Mouse (Mus musculus) liver, embryonic 12.5 days (tissue): ENCODE data around the gene Tmem265. TPM values are rescaled to one million over a fixed set of nuclear protein-coding genes. Genes with fewer than 3 reads are reported as not detected.

Experiments used
- ATAC-seq: fragments of 200-750 bp; cut with Nextera tagmentation; 2 replicates; pipeline ENCODE4 v1.8.0; 2017; ENCODE audit warnings: moderate number of reproducible peaks, mild to moderate bottlenecking, moderate library complexity
- H3K27ac ChIP-seq: fragments of 300-500 bp; sonication (generic); 2 replicates; pipeline ENCODE4 v1.5.1; 2016; ENCODE audit warnings: mild to moderate bottlenecking
- H3K27me3 ChIP-seq: fragments of 300-500 bp; sonication (generic); replicated peaks from 2 replicates; pipeline ENCODE4 v1.6.1; 2016; ENCODE audit warnings: mild to moderate bottlenecking, moderate library complexity
- H3K36me3 ChIP-seq: fragments of 300-500 bp; sonication (generic); 2 replicates; pipeline ENCODE4 v1.6.1; 2016; ENCODE audit warnings: mild to moderate bottlenecking, moderate library complexity
- H3K4me1 ChIP-seq: fragments of 300-500 bp; sonication (generic); 2 replicates; pipeline ENCODE4 v1.6.1; 2016
- H3K4me2 ChIP-seq: fragments of 300-500 bp; sonication (generic); 2 replicates; pipeline ENCODE4 v1.6.1; 2016; ENCODE audit warnings: mild to moderate bottlenecking, moderate library complexity
- H3K4me3 ChIP-seq: fragments of 300-500 bp; sonication (generic); 2 replicates; pipeline ENCODE4 v1.5.1; 2016; ENCODE audit warnings: mild to moderate bottlenecking, moderate library complexity
- H3K9ac ChIP-seq: fragments of 300-500 bp; sonication (generic); 2 replicates; pipeline ENCODE4 v1.6.1; 2016; ENCODE audit warnings: mild to moderate bottlenecking, moderate library complexity
- H3K9me3 ChIP-seq: fragments of 300-500 bp; sonication (generic); replicated peaks from 2 replicates; pipeline ENCODE4 v1.6.1; 2016; ENCODE audit warnings: mild to moderate bottlenecking, moderate library complexity
- WGBS: fragments of 180-500 bp; shearing (Covaris S2); methylation state at CpG from one replicate; pipeline ENCODE4 v1.1.7; 2016; ENCODE audit not compliant: insufficient replicate concordance; 5-methylcytosine and 5-hydroxymethylcytosine counted together
- polyA plus RNA-seq: library from polyadenylated mRNA; unstranded; fragments of >200 nt; fragmentation: Nextera tagmentation; extraction: Ambion mirVana; gene quantifications from 2 replicates; pipeline ENCODE4 v1.2.1, GENCODE M21; 2016

Tmem265 gene
- polyA plus RNA-seq, 1 experiment from 2014 or later = 1.7 TPM

GRCm38 (mm10) chr7:127564381-127565150 is 3.4 kb downstream of the Tmem265 start:
- Histone ChIP-seq H3K27me3 (no peaks in the 10 kb centered on the region), H3K9me3 (no peaks in the 10 kb centered on the region), H3K27ac (no peak overlapping the region), H3K9ac (no peak overlapping the region), H3K4me2 (no peak overlapping the region), H3K4me1 (no peaks in the 10 kb centered on the region), H3K4me3 (no peak overlapping the region), H3K36me3 (peaks cover 77% of the 10 kb centered on the region)
- WGBS = 87% methylated on average over 6 of the region's 6 CpGs
- no peak for ATAC-seq

DNA sequence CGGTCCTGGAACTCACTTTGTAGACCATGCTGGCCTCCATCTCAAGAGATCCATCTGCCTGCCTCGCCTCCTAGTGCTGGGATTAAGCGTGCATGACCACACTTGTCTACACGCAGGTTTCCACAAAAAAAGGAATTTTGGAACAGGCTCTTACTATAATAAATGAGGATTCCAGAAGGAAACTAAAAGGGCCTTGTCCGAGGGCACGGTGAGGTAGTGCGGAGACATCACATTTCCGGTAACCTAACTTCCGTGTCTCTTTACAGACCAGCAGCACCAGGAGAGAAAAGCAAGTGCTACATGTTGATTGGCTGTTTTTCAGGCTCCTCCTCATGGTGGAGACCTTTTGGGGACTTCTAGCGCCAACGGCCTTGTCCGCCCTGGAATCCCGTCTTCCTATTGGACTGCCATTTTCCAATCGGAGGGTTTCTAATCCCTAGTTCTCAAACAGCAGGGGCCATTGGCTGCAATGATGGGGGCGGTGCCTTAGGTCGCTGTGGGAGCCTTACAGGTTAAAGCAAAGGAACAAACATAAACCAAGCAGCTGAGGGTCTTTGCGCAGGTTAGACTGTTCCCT is 11.8 kb downstream of the Tmem265 start, which contains the start of gene Phkg2:
Phkg2 (plus strand) TSS at position 446 of the 577 bp plus-strand sequence.
- H3K27me3 ChIP-seq = no peaks in the 10 kb centered on the region
- ATAC-seq = peak; percentile 97
- peak within 1 kb of the TSS; percentile 75 for H3K4me3 ChIP-seq
- peak within 1 kb of the TSS; percentile 75 for H3K27ac ChIP-seq
- no peaks in the 10 kb centered on the region for H3K9me3 ChIP-seq
- H3K4me2 ChIP-seq = peak within 1 kb of the TSS; percentile 85
- H3K9ac ChIP-seq = peak within 1 kb of the TSS; percentile 81
- peaks cover 25% of the 10 kb centered on the region for H3K36me3 ChIP-seq
- under 1% methylated on average over 17 of the region's 17 CpGs for WGBS
- peaks cover 26% of the 10 kb centered on the region for H3K4me1 ChIP-seq

- ATAC-seq = peak; percentile 48
- peak overlapping the region; percentile 81 for H3K9ac ChIP-seq
- peak overlapping the region; percentile 75 for H3K4me3 ChIP-seq
- peaks cover 26% of the 10 kb centered on the region for H3K4me1 ChIP-seq
- no peaks in the 10 kb centered on the region for H3K9me3 ChIP-seq
- peak overlapping the region; percentile 85 for H3K4me2 ChIP-seq
- WGBS = under 1% methylated on average over 14 of the region's 28 CpGs
- peaks cover 31% of the 10 kb centered on the region for H3K36me3 ChIP-seq
- no peaks in the 10 kb centered on the region for H3K27me3 ChIP-seq
- peak overlapping the region; percentile 64 for H3K27ac ChIP-seq
Observed at GRCm38 (mm10) chr7:127573503-127574008, 12.4 kb downstream of the Tmem265 start.

DNA sequence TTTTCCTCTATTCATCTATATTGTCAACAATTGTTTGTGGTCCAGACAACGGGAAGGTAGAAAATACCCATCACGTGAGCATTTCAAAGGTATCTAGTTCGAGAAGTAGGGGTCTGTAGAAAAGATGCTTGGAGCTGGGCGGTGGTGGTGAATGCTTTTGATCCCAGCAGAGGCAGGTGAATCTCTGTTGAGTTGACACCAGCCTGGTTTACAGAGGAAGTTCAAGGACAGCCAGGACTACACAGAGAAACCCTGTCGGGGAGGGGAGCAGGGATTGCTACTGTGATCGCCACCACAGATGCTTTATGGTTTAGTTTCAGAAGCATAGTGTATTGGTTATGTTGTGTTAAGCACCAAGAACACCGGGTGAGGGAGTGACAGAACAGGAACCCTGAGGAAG is 12.9 kb downstream of the Tmem265 start:
- peak overlapping the region; percentile 75 for H3K4me3 ChIP-seq
- peak overlapping the region; percentile 85 for H3K4me2 ChIP-seq
- peaks cover 26% of the 10 kb centered on the region for H3K4me1 ChIP-seq
- no peak for ATAC-seq
- peaks cover 30% of the 10 kb centered on the region for H3K36me3 ChIP-seq
- peak overlapping the region; percentile 81 for H3K9ac ChIP-seq
- no peaks in the 10 kb centered on the region for H3K9me3 ChIP-seq
- 15% methylated on average over 7 of the region's 7 CpGs for WGBS
- peak overlapping the region; percentile 19; the same call in 1 of the 2 replicates for H3K27ac ChIP-seq
- no peaks in the 10 kb centered on the region for H3K27me3 ChIP-seq

DNA sequence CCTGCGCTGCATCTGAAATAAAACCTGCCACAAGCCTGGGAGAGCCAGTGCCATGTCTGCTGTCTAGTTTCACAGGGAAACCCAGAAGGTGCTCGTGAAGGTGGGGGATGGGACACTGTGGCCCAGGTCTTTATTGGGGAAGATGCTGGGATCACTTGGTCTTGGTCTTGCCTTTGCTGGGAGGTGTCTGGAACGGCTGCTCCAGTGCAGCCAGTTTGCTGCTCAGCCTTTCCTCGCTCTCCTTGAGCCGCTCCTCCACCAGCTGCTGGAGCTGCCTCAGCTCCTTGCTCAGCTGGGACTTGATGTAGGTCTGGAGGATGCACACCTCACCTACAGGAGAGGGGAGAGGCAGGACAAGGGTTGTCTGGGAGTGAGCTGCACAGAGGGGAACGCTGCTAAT is 22.1 kb downstream of the Tmem265 start:
- Histone ChIP-seq H3K4me1 (peaks cover 37% of the 10 kb centered on the region), H3K4me2 (no peak overlapping the region), H3K27ac (no peak overlapping the region), H3K4me3 (no peak overlapping the region), H3K36me3 (peaks cover 67% of the 10 kb centered on the region), H3K9me3 (no peaks in the 10 kb centered on the region), H3K9ac (no peak overlapping the region), H3K27me3 (no peaks in the 10 kb centered on the region)
- no peak for ATAC-seq
- 90% methylated on average over 6 of the region's 6 CpGs for WGBS

- Histone ChIP-seq H3K27ac (peak overlapping the region; percentile 67), H3K9me3 (no peaks in the 10 kb centered on the region), H3K27me3 (no peaks in the 10 kb centered on the region), H3K36me3 (peaks cover 59% of the 10 kb centered on the region), H3K4me1 (peaks cover 48% of the 10 kb centered on the region), H3K4me3 (no peak overlapping the region), H3K9ac (0 out of 2 replicates have a peak overlapping the region, but pooled peaks have one; percentile 12), H3K4me2 (no peak overlapping the region)
- no peak for ATAC-seq
- WGBS = 88% methylated on average over 7 of the region's 7 CpGs
Observed at GRCm38 (mm10) chr7:127585031-127585430, 23.8 kb downstream of the Tmem265 start.

DNA sequence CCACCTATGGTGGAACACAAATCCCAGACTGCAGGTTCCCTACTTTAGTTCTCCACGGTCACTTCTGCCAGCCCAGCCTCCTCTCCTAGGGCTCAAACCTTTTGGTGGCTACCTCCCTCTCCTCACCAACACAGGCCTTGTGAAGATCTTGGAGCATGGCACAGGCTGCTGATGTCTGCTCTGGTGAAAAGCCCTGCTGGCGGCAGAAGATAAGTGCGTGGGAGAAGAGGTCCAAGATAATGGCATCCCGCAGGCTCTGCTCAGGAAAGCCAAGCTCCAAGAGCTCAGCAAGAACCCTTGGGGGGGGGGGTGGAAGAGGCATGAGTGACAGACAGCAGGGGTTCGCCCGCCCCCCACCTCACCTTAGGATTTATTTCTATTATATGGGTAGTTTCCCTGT is 25.0 kb downstream of the Tmem265 start:
- 54% methylated on average over 6 of the region's 6 CpGs for WGBS

DNA sequence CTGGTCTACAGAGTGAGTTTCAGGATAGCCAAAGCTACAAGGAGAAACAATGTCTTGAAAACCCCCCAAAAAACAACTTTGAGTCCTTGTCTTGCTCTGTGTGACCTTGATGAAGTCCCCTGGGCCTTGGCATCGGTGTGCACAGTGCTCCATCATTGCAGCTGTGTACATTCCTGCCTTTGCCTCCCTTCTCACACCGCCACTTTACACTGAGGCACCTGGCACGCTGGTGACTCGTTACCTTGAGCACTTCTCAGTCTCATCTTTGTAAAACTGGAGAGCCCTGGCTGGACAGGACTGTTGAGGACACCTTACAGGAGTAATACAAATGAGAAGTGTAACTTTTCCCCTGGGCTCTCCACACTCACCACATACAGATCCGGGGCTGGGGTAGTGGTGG is 26.0 kb downstream of the Tmem265 start:
- Histone ChIP-seq H3K9ac (peak overlapping the region; percentile 73), H3K27ac (peak overlapping the region; percentile 70), H3K27me3 (no peaks in the 10 kb centered on the region), H3K4me3 (peak overlapping the region; percentile 91), H3K36me3 (peaks cover 58% of the 10 kb centered on the region), H3K4me1 (peaks cover 51% of the 10 kb centered on the region), H3K9me3 (no peaks in the 10 kb centered on the region), H3K4me2 (peak overlapping the region; percentile 79)
- 64% methylated on average over 5 of the region's 5 CpGs for WGBS
- ATAC-seq = no peak

More for the DNA sequence above, 25.0 kb downstream of the Tmem265 start:
- Histone ChIP-seq H3K4me2 (peak overlapping the region; percentile 41), H3K4me1 (peaks cover 48% of the 10 kb centered on the region), H3K9me3 (no peaks in the 10 kb centered on the region), H3K36me3 (peaks cover 58% of the 10 kb centered on the region), H3K4me3 (no peak overlapping the region), H3K27me3 (no peaks in the 10 kb centered on the region), H3K9ac (peak overlapping the region; percentile 49), H3K27ac (peak overlapping the region; percentile 67)
- ATAC-seq = peak; percentile 66

- peak within 1 kb of the TSS; percentile 90 for H3K9ac ChIP-seq
- peaks cover 51% of the 10 kb centered on the region for H3K4me1 ChIP-seq
- H3K36me3 ChIP-seq = peaks cover 58% of the 10 kb centered on the region
- peak within 1 kb of the TSS; percentile 79 for H3K4me2 ChIP-seq
- peak within 1 kb of the TSS; percentile 80 for H3K27ac ChIP-seq
- peak within 1 kb of the TSS; percentile 91 for H3K4me3 ChIP-seq
- no peaks in the 10 kb centered on the region for H3K9me3 ChIP-seq
- peak; percentile 91 for ATAC-seq
- WGBS = 1% methylated on average over 50 of the region's 50 CpGs
- H3K27me3 ChIP-seq = no peaks in the 10 kb centered on the region
Observed at GRCm38 (mm10) chr7:127588011-127588871, 27.1 kb downstream of the Tmem265 start, which contains the start of the genes Ccdc189 and Rnf40. Gene Ccdc189 (minus strand): TSS chr7:127588595. Gene Rnf40 (plus strand): TSS chr7:127588767.

GRCm38 (mm10) chr7:127588901-127589300 is 27.7 kb downstream of the Tmem265 start:
- Histone ChIP-seq H3K9ac (peak overlapping the region; percentile 90), H3K27me3 (no peaks in the 10 kb centered on the region), H3K4me3 (peak overlapping the region; percentile 91), H3K36me3 (peaks cover 58% of the 10 kb centered on the region), H3K27ac (peak overlapping the region; percentile 80), H3K9me3 (no peaks in the 10 kb centered on the region), H3K4me2 (peak overlapping the region; percentile 79), H3K4me1 (peaks cover 51% of the 10 kb centered on the region)
- ATAC-seq = peak; percentile 30
- WGBS = 3% methylated on average over 29 of the region's 29 CpGs

DNA sequence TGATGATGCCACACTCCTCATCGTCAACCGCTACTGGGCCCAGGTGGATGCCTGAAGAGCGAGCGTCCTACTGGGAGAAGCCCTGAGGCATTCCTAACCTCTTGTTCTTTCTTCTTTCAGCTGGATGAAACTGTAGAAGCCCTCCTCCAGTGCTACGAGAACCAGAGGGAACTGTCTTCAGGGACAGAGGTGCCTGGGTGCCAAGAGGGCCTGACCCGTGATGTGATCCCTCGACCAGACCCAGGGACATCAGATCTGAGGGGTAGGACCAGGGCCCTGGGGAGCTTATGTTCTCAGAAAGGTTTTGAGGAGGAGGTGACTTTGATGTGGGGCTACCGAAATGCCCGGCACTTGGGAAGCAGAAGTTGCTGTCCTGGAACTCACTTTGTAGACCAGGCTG is 28.4 kb downstream of the Tmem265 start:
- 90% methylated on average over 9 of the region's 9 CpGs for WGBS
- H3K36me3 ChIP-seq = peaks cover 58% of the 10 kb centered on the region
- peak overlapping the region; percentile 91 for H3K4me3 ChIP-seq
- H3K4me2 ChIP-seq = peak overlapping the region; percentile 79
- peaks cover 50% of the 10 kb centered on the region for H3K4me1 ChIP-seq
- no peaks in the 10 kb centered on the region for H3K9me3 ChIP-seq
- H3K9ac ChIP-seq = peak overlapping the region; percentile 90
- H3K27ac ChIP-seq = 0 out of 2 replicates have a peak overlapping the region, but pooled peaks have one; percentile 80
- ATAC-seq = no peak
- H3K27me3 ChIP-seq = no peaks in the 10 kb centered on the region
